26 mouse cellular contexts compared by ENCODE assay signal in genomic region chr19:41123009-41123408, GRCm38 (mm10). TPM values are rescaled to one million over a fixed set of nuclear protein-coding genes. Genes with fewer than 3 reads are reported as not detected.
"Had no signal": no experiment of that assay in that cellular context is flagged by ENCODE, and none has a peak within 500 bp of the region (broad histone marks: within the 10 kb centered on the region; RNA-seq: fewer than 3 reads in every experiment).

No protein-coding gene starts in this region.

- H3K9ac ChIP-seq: liver, embryonic 13.5 days; liver, embryonic 15.5 days; liver, postnatal 0 days; lung, embryonic 15.5 days; midbrain, embryonic 13.5 days; midbrain, embryonic 15.5 days; stomach, embryonic 15.5 days had no signal

- H3K36me3 ChIP-seq: liver, embryonic 13.5 days; liver, embryonic 15.5 days; lung, embryonic 15.5 days; midbrain, embryonic 13.5 days; midbrain, embryonic 15.5 days; stomach, embryonic 15.5 days had no signal

- ATAC-seq: liver, postnatal 0 days; lung, postnatal 0 days; midbrain, embryonic 13.5 days; midbrain, embryonic 15.5 days had no signal

- H3K27ac ChIP-seq: liver, embryonic 13.5 days; liver, embryonic 15.5 days; lung, embryonic 15.5 days; macrophage; midbrain, embryonic 13.5 days; midbrain, embryonic 15.5 days; stomach, embryonic 15.5 days; stomach, postnatal 0 days had no signal

- H3K4me1 ChIP-seq: liver, embryonic 13.5 days; liver, embryonic 15.5 days; megakaryocyte, embryonic 14.5 days; midbrain, embryonic 13.5 days; stomach, embryonic 15.5 days had no signal

- H3K9me3 ChIP-seq: liver, embryonic 13.5 days; liver, embryonic 15.5 days; lung, embryonic 15.5 days; megakaryocyte, embryonic 14.5 days; midbrain, embryonic 13.5 days; midbrain, embryonic 15.5 days; stomach, embryonic 15.5 days had no signal

- H3K27me3 ChIP-seq: liver, embryonic 13.5 days; liver, embryonic 15.5 days; lung, embryonic 15.5 days; stomach, embryonic 15.5 days had no signal

- DNase-seq: liver, embryonic 13.5 days; liver, postnatal 0 days; lung, adult 2 months; lung, postnatal 14 days; lung, postnatal 36 days; right cerebral cortex, postnatal 14 days; thymus, adult 2 months; thymus, postnatal 36 days had no signal

- H3K4me3 ChIP-seq: liver, embryonic 13.5 days; liver, embryonic 15.5 days; lung, embryonic 15.5 days; megakaryocyte, embryonic 14.5 days; midbrain, embryonic 13.5 days; midbrain, embryonic 15.5 days; stomach, embryonic 15.5 days had no signal

- H3K4me2 ChIP-seq: liver, embryonic 11.5 days; liver, embryonic 13.5 days; liver, embryonic 15.5 days; lung, embryonic 15.5 days; midbrain, embryonic 11.5 days; midbrain, embryonic 13.5 days; midbrain, embryonic 15.5 days; stomach, embryonic 15.5 days had no signal

RNA-seq across cellular contexts. Expression of gene Opalin, which starts 46.1 kb away (rescaled TPM):
- total RNA-seq: megakaryocyte progenitor cell, adult 5-6 weeks; midbrain, postnatal 0 days; monocyte, adult 5-6 weeks; neutrophil, adult 5-6 weeks had no signal
- polyA plus RNA-seq: liver, embryonic 11.5 days; liver, embryonic 13.5 days; liver, embryonic 15.5 days; liver, postnatal 0 days; lung, adult 2 months; lung, embryonic 15.5 days; macrophage; midbrain, embryonic 11.5 days; midbrain, embryonic 13.5 days; midbrain, embryonic 15.5 days; midbrain, postnatal 0 days; neural tube, embryonic 11.5 days; spleen, adult 2 months; stomach, embryonic 15.5 days; stomach, postnatal 0 days; testis, adult 2 months had no signal
